Mouse (Mus musculus): ENCODE measurements at regions not wholly inside any gene's neighbourhood (a gene's known extent, or its start where the extent isn't known, plus 50 kb on each side); places are given as distances from the start of the nearest gene placed in this dataset.

DNA sequence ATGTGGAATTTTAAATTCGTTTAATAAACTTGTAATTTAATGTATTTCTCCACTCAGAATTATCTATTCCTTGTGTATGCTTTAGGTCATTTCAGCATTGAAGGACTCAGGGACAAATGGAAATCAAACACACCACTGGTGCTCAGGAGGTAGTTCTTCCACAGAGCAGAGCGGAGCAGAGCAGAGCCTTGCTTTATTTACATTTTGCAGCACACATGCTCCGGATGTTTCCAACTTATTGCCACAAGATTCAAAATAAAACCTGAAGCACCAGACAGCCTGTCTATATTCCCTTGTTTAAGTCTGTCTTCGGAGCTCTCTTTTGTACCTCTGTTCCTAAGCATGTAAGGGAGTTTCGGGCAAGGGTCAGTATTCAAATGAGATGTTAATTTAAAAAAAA, 135.2 kb upstream of the Meis2 start:
- DNase-seq: no peak

DNA sequence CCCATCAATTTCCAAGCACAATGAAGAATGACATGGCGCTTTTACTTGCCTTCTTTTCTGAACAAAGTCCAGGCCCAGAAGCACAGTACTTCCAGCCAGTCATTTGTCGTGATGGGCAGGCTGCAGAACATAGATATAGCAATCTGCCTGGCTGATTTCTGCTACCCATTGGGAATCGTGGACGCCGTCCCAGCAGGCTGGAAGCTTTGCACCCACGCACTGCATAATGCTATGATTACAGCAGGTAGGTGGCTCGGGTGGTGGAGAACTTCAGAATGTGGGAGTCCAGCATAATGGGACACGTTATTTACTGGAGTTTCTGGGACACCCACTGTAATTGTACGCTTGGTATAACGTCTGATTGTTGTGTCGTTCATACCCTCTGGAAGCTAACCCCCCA, 116.2 kb upstream of the Meis2 start:
- DNase-seq: no peak

DNA sequence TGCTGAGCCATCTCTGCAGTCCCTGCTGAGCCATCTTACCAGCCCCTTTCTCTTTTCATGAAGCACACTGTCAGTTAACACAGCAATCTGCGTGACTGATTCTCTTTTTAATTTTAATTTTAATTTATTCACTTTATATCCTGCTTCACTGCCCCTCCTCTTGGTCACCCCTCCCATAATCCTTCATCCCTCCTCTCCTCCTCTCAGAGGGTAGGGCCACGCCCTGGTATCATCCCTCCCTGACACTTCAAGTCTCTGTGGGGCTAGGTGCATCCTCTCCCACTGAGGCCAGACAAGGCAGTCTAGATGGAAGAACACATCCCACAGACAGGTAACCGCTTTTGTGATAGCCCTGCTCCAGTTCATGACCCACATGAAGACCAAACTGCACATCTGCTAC, 111.5 kb upstream of the Meis2 start:
- no peak for DNase-seq

DNA sequence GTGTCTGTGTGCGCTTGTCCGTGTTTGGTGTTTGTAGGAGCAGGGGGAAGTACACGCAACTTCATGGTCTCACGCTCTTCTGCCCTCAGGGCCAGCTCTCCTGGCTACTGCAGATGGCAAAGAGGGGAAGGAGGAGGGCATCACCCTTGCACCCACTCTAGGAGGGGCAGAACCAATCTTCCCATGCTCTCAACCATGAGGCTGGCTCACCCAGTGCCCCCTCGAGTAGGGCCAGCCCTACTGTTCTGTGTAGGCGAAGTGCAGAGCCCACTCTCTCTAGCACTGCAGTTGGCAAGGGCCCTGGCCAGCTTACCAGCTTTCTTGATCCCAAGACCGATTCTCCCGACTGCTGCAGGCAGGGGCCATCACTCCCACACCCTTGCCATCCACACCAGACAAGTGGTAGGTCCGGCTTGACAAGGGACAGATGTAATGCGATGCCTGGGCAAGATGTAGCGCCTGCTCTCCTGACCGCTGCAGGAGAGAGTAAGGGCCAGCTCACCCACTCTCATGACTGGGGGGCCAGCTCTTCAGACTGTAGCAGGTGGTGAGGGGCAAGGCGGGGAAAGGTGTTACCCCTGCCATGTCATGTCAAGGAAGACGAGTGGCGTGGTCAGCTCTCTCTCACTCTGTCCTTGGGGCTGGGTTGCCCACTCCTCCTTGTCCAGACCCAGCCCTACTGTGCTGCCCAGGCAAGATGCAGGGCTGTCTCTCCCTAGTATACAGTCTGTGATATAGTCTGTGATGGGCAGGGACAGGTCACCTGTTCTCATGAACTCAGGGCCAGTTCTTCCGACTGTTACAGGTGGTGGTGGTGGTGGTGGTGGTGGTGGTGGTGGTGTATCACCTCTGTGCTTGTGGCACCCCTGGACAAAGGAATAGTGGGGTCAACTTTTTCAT, 100.5 kb upstream of the Meis2 start:
- no peak for DNase-seq

All from kidney, postnatal 4 days (tissue).